In the genomic region with DNA sequence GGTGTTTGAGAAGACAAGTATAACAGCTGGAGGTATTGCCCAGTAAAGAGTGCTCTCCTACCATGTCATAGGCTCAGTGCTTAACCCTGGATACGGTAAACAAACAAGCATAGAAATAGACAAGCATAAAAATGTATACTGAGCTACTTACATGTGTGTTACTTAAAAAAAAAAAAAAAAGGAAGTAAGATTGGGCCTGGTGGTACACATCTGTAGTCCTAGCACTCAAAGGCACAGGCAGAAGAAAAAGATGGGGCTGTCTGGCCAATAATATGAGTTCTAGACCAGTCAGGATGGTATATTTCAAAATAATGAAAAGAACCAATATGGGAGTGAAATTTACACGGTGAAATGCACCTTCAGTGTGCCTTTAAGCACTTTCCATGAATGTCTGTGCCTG, we compare ENCODE assay signal across 11 mouse cellular contexts. TPM values are rescaled to one million over a fixed set of nuclear protein-coding genes. Genes with fewer than 3 reads are reported as not detected.
DNase-seq lines count a peak whose midpoint lies in the region; ATAC-seq and TF ChIP-seq lines count a peak whose summit lies in the region.
"Had no signal": no experiment of that assay in that cellular context is flagged by ENCODE, and none has a peak within 500 bp of the region (broad histone marks: within the 10 kb centered on the region; RNA-seq: fewer than 3 reads in every experiment).

No protein-coding gene starts in this region.

- ATAC-seq in midbrain, postnatal 0 days (ENCODE audit: low FRiP score), result no peak
- ATAC-seq in forebrain, embryonic 11.5 days (replicated peaks; ENCODE audit: low FRiP score), result no peak
- ATAC-seq in liver, embryonic 12.5 days, result no peak
- ATAC-seq in stomach, embryonic 15.5 days (ENCODE audit: insufficient read depth, low FRiP score, low read depth), result no peak

- H3K4me1 ChIP-seq in midbrain, embryonic 10.5 days, result peaks cover 21% of the 10 kb centered on the region
- H3K4me1 ChIP-seq in midbrain, postnatal 0 days (ENCODE audit: insufficient read depth, low read length), result no peaks in the 10 kb centered on the region
- peaks cover 3% of the 10 kb centered on the region; the same call in 1 of the 2 replicates for H3K4me1 ChIP-seq in forebrain, embryonic 11.5 days (replicated peaks; ENCODE audit: control insufficient read depth, insufficient read depth, low read length)
- H3K4me1 ChIP-seq in liver, embryonic 12.5 days, result peaks cover 23% of the 10 kb centered on the region
- no peaks in the 10 kb centered on the region for H3K4me1 ChIP-seq in stomach, embryonic 15.5 days

- peaks cover 35% of the 10 kb centered on the region for H3K36me3 ChIP-seq in midbrain, embryonic 10.5 days
- peaks cover 5% of the 10 kb centered on the region; the same call in 1 of the 2 replicates for H3K36me3 ChIP-seq in midbrain, postnatal 0 days (ENCODE audit: insufficient read depth, low read length)
- H3K36me3 ChIP-seq in forebrain, embryonic 11.5 days (ENCODE audit: control insufficient read depth, insufficient read depth, low read length), result peaks cover 5% of the 10 kb centered on the region; the same call in 1 of the 2 replicates
- H3K36me3 ChIP-seq in liver, embryonic 12.5 days, result peaks cover 35% of the 10 kb centered on the region
- peaks cover 13% of the 10 kb centered on the region for H3K36me3 ChIP-seq in stomach, embryonic 15.5 days

- H3K27ac ChIP-seq in midbrain, embryonic 10.5 days (replicated peaks), result no peak overlapping the region
- H3K27ac ChIP-seq in midbrain, postnatal 0 days (ENCODE audit: low read depth, low read length), result no peak overlapping the region
- H3K27ac ChIP-seq in forebrain, embryonic 11.5 days (ENCODE audit: low read depth, low read length), result no peak overlapping the region
- H3K27ac ChIP-seq in liver, embryonic 12.5 days, result no peak overlapping the region
- H3K27ac ChIP-seq in stomach, embryonic 15.5 days, result no peak overlapping the region

- peak overlapping the region; percentile 95 for H3K4me3 ChIP-seq in midbrain, embryonic 10.5 days
- H3K4me3 ChIP-seq in midbrain, postnatal 0 days (ENCODE audit: low read depth, low read length), result no peak overlapping the region
- H3K4me3 ChIP-seq in forebrain, embryonic 11.5 days (ENCODE audit: low read depth, low read length), result no peak overlapping the region
- peak overlapping the region; percentile 91; the same call in 1 of the 2 replicates for H3K4me3 ChIP-seq in liver, embryonic 12.5 days
- no peak overlapping the region; the same call in 1 of the 2 replicates for H3K4me3 ChIP-seq in stomach, embryonic 15.5 days (replicated peaks)

- DNase-seq in midbrain, embryonic 10.5 days (ENCODE audit: low spot score), result no peak
- DNase-seq in midbrain, postnatal 0 days (ENCODE audit: low spot score), result no peak
- DNase-seq in forebrain, embryonic 11.5 days (ENCODE audit: low spot score), result no peak
- no peak for DNase-seq in thymus, postnatal 14 days
- DNase-seq in urinary bladder, postnatal 10 days (ENCODE audit: low spot score), result no peak
- DNase-seq: adrenal gland, postnatal 14 days; cerebellum, adult 9-11 months; right cerebral cortex, postnatal 25 days; thymus, postnatal 36 days had no signal

- H3K9me3 ChIP-seq in midbrain, embryonic 10.5 days (replicated peaks), result no peaks in the 10 kb centered on the region
- no peaks in the 10 kb centered on the region for H3K9me3 ChIP-seq in midbrain, postnatal 0 days (ENCODE audit: low read length)
- no peaks in the 10 kb centered on the region for H3K9me3 ChIP-seq in forebrain, embryonic 11.5 days (ENCODE audit: control insufficient read depth, low read length)
- no peaks in the 10 kb centered on the region for H3K9me3 ChIP-seq in liver, embryonic 12.5 days (replicated peaks)
- no peaks in the 10 kb centered on the region for H3K9me3 ChIP-seq in stomach, embryonic 15.5 days

- no peaks in the 10 kb centered on the region for H3K27me3 ChIP-seq in midbrain, embryonic 10.5 days (ENCODE audit: low read depth, poor library complexity, severe bottlenecking)
- no peaks in the 10 kb centered on the region for H3K27me3 ChIP-seq in midbrain, postnatal 0 days (ENCODE audit: insufficient read depth, low read length)
- no peaks in the 10 kb centered on the region for H3K27me3 ChIP-seq in forebrain, embryonic 11.5 days (ENCODE audit: control insufficient read depth, insufficient read depth, low read length)
- H3K27me3 ChIP-seq in liver, embryonic 12.5 days (replicated peaks), result no peaks in the 10 kb centered on the region
- no peaks in the 10 kb centered on the region for H3K27me3 ChIP-seq in stomach, embryonic 15.5 days (replicated peaks)

- no peak for TF ChIP-seq CTCF in midbrain, postnatal 0 days (IDR thresholded peaks at IDR 0.05)

- WGBS in midbrain, embryonic 10.5 days, result 88% methylated on average over 2 of the region's 2 CpGs
- 84% methylated on average over 2 of the region's 2 CpGs for WGBS in midbrain, postnatal 0 days
- 83% methylated on average over 2 of the region's 2 CpGs for WGBS in forebrain, embryonic 11.5 days
- 85% methylated on average over 2 of the region's 2 CpGs for WGBS in liver, embryonic 12.5 days (ENCODE audit: insufficient replicate concordance)
- WGBS in stomach, embryonic 15.5 days, result 82% methylated on average over 2 of the region's 2 CpGs

- no peak overlapping the region for H3K9ac ChIP-seq in midbrain, postnatal 0 days (replicated peaks; ENCODE audit: low read length, poor library complexity, severe bottlenecking)
- H3K9ac ChIP-seq in forebrain, embryonic 11.5 days (ENCODE audit: low read length), result no peak overlapping the region
- peak overlapping the region; percentile 93; the same call in 1 of the 2 replicates for H3K9ac ChIP-seq in liver, embryonic 12.5 days
- no peak overlapping the region for H3K9ac ChIP-seq in stomach, embryonic 15.5 days

- H3K4me2 ChIP-seq in midbrain, postnatal 0 days (ENCODE audit: low read depth, low read length, poor library complexity, severe bottlenecking), result no peak overlapping the region
- peak overlapping the region; percentile 60; the same call in 1 of the 2 replicates for H3K4me2 ChIP-seq in forebrain, embryonic 11.5 days (ENCODE audit: low read depth, low read length, severe bottlenecking)
- H3K4me2 ChIP-seq in liver, embryonic 12.5 days, result peak overlapping the region; percentile 70
- H3K4me2 ChIP-seq in stomach, embryonic 15.5 days, result peak overlapping the region; percentile 75; the same call in 1 of the 2 replicates

RNA-seq across cellular contexts. Expression of a gene that starts 1.5 kb away (rescaled TPM):
- polyA plus RNA-seq in midbrain, embryonic 10.5 days (2016; fragmentation: Nextera tagmentation; extraction: Ambion mirVana), result 9.6 and 9.9 TPM in 2 replicates
- 4.0 and 4.9 TPM in 2 replicates for total RNA-seq in midbrain, postnatal 0 days (2014; rRNA removed)
- polyA plus RNA-seq in midbrain, postnatal 0 days (2015; fragmentation: Nextera tagmentation; extraction: Ambion mirVana), result 2.1 and 2.5 TPM in 2 replicates
- polyA plus RNA-seq in forebrain, embryonic 11.5 days (2014; fragmentation: Nextera tagmentation; extraction: Ambion mirVana), result 12.2 and 15.5 TPM in 2 replicates
- polyA plus RNA-seq in liver, embryonic 12.5 days (2016; fragmentation: Nextera tagmentation; extraction: Ambion mirVana), result 6.1 and 6.5 TPM in 2 replicates
- polyA plus RNA-seq in stomach, embryonic 15.5 days (2015; fragmentation: Nextera tagmentation; extraction: Ambion mirVana), result 6.7 and 7.1 TPM in 2 replicates

Comparison
In these comparisons a context has a peak if more than half of its experiments do, and no peak if none do; other contexts are left out.
1. H3K4me3 ChIP-seq: peak in midbrain, embryonic 10.5 days (single experiment) and liver, embryonic 12.5 days (single experiment); none in midbrain, postnatal 0 days (single experiment), forebrain, embryonic 11.5 days (single experiment) and stomach, embryonic 15.5 days (single experiment).